Mouse (Mus musculus): Measurements from ENCODE around the gene Cacna1c.

The Cacna1c gene

DNA sequence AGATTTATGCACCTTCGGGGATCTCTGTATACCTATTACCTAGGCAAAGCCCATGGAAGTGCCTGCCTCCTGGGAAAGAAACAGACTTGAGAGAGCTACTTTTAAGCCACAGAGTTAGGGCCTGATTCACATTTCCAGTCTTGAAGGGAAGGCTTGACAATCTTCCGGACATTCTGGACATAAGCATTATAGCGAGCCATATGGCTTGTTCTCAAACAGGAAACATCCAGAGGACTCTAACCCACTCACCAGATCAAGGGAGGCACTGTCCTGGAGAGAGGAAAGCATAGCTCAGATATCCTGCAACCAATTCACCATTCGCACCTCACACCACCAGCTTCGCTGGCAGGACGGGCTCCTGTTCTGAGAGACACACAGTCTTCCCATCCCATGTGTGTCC lies 302.2 kb downstream of the Cacna1c start:
- Histone ChIP-seq H3K36me3 (ENCODE audit: control insufficient read depth, insufficient read depth, low read length, poor library complexity, severe bottlenecking) (no peaks in the 10 kb centered on the region), H3K27me3 (ENCODE audit: control insufficient read depth, insufficient read depth, low read length, poor library complexity, severe bottlenecking) (no peaks in the 10 kb centered on the region)
- no peak for DNase-seq (ENCODE audit: low read depth, low spot score)

DNA sequence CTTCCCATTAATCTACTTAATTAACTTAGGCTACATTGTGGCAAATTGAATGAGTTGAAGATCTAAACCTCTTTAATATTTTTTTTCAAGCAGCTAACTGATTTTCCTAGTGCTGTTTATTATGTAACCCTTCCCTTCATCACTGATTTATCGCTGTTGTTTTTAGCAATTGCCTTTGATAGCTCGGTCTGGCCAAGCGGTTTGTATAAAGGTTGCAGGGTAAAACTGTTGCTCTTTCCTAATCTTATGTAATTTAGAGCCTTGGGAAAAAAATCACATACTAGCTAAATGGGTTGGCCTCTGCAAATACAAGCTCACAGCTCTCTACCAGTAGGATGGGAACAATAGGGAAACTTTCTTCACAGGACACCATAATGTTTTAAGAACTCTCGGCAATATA lies 306.8 kb downstream of the Cacna1c start:
- H3K27me3 ChIP-seq (ENCODE audit: control insufficient read depth, insufficient read depth, low read length, poor library complexity, severe bottlenecking), result no peaks in the 10 kb centered on the region
- no peaks in the 10 kb centered on the region for H3K36me3 ChIP-seq (ENCODE audit: control insufficient read depth, insufficient read depth, low read length, poor library complexity, severe bottlenecking)
- DNase-seq (ENCODE audit: low read depth, low spot score), result no peak

DNA sequence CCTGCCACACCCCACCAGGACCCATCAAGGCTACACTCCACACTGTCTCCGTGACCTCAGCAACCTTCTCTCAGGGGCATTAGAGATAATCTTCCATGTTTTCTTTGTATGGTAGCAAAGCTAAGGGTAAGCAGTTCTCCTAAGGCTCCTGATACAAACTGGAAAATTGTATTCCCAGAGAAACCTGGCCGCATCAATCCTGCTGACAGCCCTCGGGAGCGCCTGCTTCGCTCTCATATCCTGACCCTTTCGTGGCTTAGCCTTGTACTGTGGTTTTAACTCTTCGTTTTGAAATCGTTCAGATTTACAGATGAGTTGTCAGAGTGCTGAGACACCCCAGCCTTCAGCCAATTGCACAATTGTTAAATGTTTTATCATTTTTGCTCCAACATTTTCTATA lies 309.2 kb downstream of the Cacna1c start:
- no peak for DNase-seq (ENCODE audit: low read depth, low spot score)
- Histone ChIP-seq H3K36me3 (ENCODE audit: control insufficient read depth, insufficient read depth, low read length, poor library complexity, severe bottlenecking) (no peaks in the 10 kb centered on the region), H3K27me3 (ENCODE audit: control insufficient read depth, insufficient read depth, low read length, poor library complexity, severe bottlenecking) (no peaks in the 10 kb centered on the region)

DNA sequence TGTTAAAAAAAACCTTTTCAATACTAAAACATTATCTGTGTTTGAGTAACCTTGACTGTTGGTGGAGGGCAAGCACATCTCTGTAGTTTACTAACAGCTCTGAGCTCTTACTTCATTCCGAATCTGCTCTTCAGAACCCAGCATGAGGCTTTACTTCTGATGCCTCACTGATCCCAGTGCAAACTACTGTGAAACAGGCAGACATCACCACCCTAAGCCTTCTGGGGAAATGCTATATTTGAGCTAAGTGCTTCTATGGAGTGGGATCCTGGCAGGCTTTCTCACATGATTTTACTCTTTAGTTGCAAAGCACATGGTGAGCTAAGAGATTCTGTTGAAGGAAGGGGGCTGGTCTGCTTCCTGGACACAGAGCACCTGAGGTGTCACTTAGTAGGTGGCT lies 311.3 kb downstream of the Cacna1c start:
- no peak for DNase-seq (ENCODE audit: low read depth, low spot score)
- H3K36me3 ChIP-seq (ENCODE audit: control insufficient read depth, insufficient read depth, low read length, poor library complexity, severe bottlenecking), result no peaks in the 10 kb centered on the region
- H3K27me3 ChIP-seq (ENCODE audit: control insufficient read depth, insufficient read depth, low read length, poor library complexity, severe bottlenecking), result no peaks in the 10 kb centered on the region

DNA sequence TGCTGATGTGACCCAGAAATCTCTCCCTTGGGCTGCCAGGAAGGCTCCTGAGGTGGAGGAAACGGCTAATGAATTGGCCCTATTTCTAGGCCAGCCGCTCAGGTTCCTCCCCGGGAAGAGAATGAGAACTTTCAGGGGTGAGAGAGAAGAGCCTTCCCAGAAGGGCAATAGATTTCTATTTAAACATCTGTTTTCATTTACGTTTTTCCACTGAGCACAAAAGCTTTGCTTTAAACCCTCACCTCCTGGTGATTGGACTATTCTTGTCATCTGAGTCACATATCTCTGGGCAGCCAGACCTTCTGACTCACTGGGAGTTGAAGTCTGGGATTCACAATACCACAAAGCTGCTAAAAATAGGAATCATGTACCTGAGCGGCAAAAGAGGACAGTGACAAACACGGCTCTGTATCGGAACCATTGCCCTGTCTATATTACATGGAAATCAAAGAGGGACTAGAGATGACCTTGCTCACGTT lies 312.1 kb downstream of the Cacna1c start:
- H3K27me3 ChIP-seq (ENCODE audit: control insufficient read depth, insufficient read depth, low read length, poor library complexity, severe bottlenecking), result no peaks in the 10 kb centered on the region

DNA sequence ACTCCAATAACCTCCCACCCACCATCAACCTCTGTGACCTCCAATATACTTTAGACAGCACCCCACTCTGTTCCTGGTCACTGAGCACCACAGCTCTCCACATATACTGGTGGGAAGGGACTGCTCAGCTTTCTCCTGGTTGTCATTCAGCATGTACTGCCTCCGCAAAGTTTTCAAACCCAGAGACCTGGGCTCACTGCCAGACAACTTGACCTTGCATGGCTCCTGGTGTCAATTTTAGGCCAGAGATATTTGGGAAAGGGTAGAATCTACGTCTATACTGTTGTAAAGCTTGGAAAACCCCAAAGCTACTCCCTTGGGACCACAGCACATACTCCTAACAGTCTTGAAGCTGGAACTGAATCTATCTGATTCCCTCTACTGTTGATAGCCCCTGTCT lies 320.0 kb downstream of the Cacna1c start:
- DNase-seq (ENCODE audit: low read depth, low spot score), result no peak
- Histone ChIP-seq H3K36me3 (ENCODE audit: control insufficient read depth, insufficient read depth, low read length, poor library complexity, severe bottlenecking) (no peaks in the 10 kb centered on the region), H3K27me3 (ENCODE audit: control insufficient read depth, insufficient read depth, low read length, poor library complexity, severe bottlenecking) (no peaks in the 10 kb centered on the region)

More for the DNA sequence above, 312.1 kb downstream of the Cacna1c start:
- H3K36me3 ChIP-seq (ENCODE audit: control insufficient read depth, insufficient read depth, low read length, poor library complexity, severe bottlenecking), result no peaks in the 10 kb centered on the region
- DNase-seq (ENCODE audit: low read depth, low spot score), result no peak

DNA sequence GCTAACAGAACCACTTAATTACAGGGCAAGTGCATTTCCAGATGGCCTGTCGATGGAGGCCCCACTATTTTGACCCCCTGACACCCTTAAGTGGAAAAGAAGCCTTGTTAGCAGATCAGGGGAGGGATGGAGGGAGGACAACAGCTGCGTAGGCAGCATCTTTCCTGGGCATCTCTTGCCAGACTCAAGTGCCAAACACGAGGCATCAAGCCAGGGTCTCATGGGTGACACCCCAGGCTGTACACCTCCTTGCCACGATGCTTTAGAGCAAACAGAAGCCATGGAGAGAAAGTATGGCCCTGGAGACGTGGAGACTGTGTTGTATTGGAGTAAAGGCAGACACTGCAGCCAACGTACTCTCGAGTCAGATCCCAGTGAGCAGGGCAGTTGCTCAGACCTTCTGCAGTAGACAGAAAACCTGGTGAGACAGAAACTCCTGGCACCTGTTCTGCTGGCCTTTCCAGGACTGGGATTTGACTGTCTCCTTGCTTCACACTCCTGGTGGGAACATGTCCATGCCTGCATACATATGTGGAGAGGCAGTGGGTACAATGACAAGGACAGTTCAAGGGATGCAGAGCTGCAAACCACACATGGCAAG lies 325.9 kb downstream of the Cacna1c start:
- DNase-seq (ENCODE audit: low read depth, low spot score), result no peak
- Histone ChIP-seq H3K27me3 (ENCODE audit: control insufficient read depth, insufficient read depth, low read length, poor library complexity, severe bottlenecking) (no peaks in the 10 kb centered on the region), H3K36me3 (ENCODE audit: control insufficient read depth, insufficient read depth, low read length, poor library complexity, severe bottlenecking) (no peaks in the 10 kb centered on the region)

DNA sequence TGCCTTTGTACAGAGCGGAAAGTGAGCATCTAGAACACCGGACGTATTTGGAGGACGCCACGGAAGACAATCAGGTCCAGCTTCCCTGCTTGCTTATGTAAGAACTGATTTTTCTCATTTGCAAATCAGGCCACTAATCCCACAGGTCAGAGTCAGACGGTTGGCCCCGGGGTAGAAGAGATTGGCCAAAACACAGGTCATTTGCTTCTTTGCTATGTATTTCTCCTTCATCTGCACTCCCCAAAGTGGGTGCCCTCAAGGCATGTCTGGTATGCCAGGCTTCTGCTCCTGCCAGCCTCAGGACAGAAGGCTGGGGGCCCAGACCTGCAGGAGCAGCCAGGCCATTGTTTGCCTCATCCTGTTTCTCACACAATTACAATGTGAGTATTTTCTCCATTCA lies 328.8 kb downstream of the Cacna1c start:
- Histone ChIP-seq H3K27me3 (ENCODE audit: control insufficient read depth, insufficient read depth, low read length, poor library complexity, severe bottlenecking) (no peaks in the 10 kb centered on the region), H3K36me3 (ENCODE audit: control insufficient read depth, insufficient read depth, low read length, poor library complexity, severe bottlenecking) (no peaks in the 10 kb centered on the region)
- no peak for DNase-seq (ENCODE audit: low read depth, low spot score)

DNA sequence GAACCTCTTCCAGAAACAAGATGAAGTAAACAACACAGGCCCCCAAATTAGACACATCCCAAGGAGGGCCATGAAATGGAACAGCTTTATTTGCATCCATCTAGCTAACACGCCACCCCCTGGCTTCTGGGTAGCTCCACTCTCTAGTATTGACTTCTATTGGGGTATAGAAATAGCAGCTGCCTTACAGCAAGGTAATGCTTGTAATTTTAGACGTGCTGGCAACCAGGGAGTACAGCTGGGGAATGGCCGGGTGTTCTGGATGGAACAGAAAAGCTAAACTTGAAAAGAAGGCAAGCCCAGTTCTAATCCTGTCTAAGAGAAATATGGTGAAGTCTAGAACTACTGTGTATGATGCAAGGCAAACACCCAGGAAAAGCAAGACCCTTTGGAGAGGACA lies 329.3 kb downstream of the Cacna1c start:
- H3K36me3 ChIP-seq (ENCODE audit: control insufficient read depth, insufficient read depth, low read length, poor library complexity, severe bottlenecking), result no peaks in the 10 kb centered on the region
- no peaks in the 10 kb centered on the region for H3K27me3 ChIP-seq (ENCODE audit: control insufficient read depth, insufficient read depth, low read length, poor library complexity, severe bottlenecking)
- no peak for DNase-seq (ENCODE audit: low read depth, low spot score)

DNA sequence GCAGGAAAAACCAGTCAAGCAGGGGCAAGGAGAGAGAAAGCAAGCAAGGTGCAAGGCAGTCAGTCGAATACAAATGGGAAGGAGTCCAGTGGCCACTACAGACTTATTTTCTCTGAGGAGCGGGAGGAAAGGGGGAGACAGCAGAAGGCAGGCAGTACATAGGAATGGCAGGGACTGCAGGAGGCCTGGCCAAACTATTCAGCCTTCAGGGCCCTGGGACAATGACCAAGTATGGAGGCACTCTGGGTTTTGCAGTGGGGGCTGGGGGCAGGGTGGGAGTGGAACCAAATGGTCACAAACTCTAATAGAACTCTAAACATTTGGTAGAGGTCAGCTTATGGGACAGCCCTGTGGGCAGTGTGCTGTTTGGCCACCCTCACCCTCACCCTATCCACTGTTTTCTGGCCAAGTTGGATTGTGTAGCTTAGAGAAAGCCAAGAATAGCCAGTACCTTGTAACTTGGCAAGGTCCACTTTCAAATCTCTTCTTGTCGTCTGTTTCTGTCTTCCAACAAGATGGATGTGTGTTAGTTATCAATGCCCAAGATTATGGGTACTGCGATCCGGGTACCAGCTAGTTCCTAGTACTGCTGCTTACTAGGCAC lies 330.3 kb downstream of the Cacna1c start:
- Histone ChIP-seq H3K27me3 (ENCODE audit: control insufficient read depth, insufficient read depth, low read length, poor library complexity, severe bottlenecking) (no peaks in the 10 kb centered on the region), H3K36me3 (ENCODE audit: control insufficient read depth, insufficient read depth, low read length, poor library complexity, severe bottlenecking) (no peaks in the 10 kb centered on the region)
- DNase-seq (ENCODE audit: low read depth, low spot score), result no peak

DNA sequence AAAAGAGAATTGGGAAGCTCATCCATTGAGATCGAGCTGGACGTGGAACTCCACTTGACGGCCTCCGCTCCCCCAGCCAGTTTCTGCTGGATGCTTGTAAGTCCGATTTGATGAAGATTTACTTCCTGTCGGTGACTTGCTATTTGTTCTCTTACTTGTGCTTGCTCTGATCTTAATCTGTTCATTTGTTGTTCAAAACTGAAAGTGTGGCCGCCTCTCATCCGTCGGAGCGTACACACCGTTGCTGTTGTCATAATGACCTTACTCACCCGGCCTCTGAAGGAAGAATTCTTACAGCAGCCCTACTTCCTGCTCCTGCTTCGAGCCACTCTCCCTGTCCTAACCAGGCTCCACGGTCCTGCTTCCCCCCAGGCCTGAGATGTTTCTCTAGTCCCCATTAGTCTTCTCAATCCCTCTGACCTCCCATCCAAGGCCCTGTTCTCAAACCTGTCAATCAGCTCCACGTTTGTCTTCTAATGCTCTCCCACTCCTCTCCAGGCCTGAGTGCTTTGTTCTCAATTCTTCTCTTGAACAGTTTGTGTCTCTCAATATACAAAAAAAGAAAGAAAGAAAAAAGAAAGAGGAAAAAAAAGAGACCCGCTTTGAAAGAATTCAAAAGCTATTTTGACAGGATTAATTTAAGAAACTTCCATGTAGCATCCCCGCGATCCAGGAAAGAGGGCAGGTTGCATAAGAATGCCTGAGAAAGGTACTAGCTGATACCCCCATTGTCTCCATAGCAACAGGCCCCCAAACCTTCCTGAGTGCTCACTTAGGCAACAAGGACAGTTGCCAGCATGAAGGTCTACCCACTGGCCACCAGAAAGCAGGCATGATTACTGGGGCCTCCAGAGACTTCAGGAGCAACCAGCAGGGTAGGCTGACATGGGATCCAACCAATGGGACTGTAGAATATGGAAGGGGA lies 331.3 kb downstream of the Cacna1c start:
- H3K27me3 ChIP-seq (ENCODE audit: control insufficient read depth, insufficient read depth, low read length, poor library complexity, severe bottlenecking), result no peaks in the 10 kb centered on the region
- no peaks in the 10 kb centered on the region for H3K36me3 ChIP-seq (ENCODE audit: control insufficient read depth, insufficient read depth, low read length, poor library complexity, severe bottlenecking)
- DNase-seq (ENCODE audit: low read depth, low spot score), result no peak

DNA sequence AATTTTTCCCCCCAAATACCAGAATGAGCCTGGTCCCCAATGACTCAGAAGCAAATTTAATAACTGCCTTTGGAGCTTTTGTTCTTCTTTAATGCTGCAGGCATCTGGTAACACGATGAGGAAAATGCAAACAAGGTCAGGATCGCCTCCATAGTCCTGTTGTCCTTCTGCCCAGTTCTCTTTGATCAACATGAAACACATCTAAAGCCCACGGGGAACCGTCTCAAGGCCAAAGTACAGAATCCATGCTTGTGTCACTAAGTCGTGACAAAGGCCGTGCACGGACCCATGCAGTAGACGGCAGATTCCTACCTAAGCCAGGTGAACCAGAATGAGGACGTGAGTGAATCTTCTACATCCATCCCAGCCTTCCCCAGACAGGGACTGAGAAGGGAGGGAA lies 333.5 kb downstream of the Cacna1c start:
- Histone ChIP-seq H3K27me3 (ENCODE audit: control insufficient read depth, insufficient read depth, low read length, poor library complexity, severe bottlenecking) (no peaks in the 10 kb centered on the region), H3K36me3 (ENCODE audit: control insufficient read depth, insufficient read depth, low read length, poor library complexity, severe bottlenecking) (no peaks in the 10 kb centered on the region)
- DNase-seq (ENCODE audit: low read depth, low spot score), result no peak

DNA sequence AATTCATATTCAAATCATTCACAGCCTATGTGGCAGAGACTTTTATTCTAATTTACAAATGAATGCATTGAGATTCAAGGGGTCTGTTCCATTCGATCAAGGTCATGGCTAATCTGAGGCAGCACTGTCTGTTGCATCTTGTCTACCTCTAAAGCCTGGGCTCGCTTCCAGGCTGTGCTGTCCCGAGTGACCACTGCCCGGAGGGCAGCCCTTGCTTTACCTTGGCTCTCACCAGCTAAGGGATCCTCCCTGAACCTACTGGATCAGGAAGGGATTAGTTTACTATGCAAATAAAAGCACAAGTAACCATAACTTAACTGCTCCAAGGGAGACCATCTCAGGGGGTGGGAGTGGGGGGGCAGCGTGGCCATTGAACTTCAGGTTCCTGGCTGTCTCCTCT lies 334.1 kb downstream of the Cacna1c start:
- H3K36me3 ChIP-seq (ENCODE audit: control insufficient read depth, insufficient read depth, low read length, poor library complexity, severe bottlenecking), result no peaks in the 10 kb centered on the region
- DNase-seq (ENCODE audit: low read depth, low spot score), result no peak
- H3K27me3 ChIP-seq (ENCODE audit: control insufficient read depth, insufficient read depth, low read length, poor library complexity, severe bottlenecking), result no peaks in the 10 kb centered on the region

DNA sequence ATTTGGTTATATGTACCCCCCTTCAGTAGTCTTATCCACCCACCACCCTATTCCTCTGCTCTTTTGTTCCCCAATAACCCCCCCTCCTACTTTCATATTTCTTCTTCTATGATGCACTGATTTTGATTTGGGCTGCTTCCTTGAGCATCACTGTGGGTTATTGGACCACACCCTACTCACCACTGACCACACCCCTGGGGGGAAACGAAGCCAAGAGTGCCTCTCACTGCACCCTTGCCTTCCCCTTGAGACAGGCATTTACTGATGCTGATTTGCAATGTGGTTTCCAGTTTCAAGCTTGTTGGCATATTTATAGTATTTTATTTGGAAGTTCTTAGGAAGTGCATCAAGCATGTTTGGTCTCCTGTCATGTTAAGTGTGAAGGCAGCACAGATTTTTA lies 337.8 kb downstream of the Cacna1c start:
- Histone ChIP-seq H3K27me3 (ENCODE audit: control insufficient read depth, insufficient read depth, low read length, poor library complexity, severe bottlenecking) (no peaks in the 10 kb centered on the region), H3K36me3 (ENCODE audit: control insufficient read depth, insufficient read depth, low read length, poor library complexity, severe bottlenecking) (no peaks in the 10 kb centered on the region)
- DNase-seq (ENCODE audit: low read depth, low spot score), result no peak

DNA sequence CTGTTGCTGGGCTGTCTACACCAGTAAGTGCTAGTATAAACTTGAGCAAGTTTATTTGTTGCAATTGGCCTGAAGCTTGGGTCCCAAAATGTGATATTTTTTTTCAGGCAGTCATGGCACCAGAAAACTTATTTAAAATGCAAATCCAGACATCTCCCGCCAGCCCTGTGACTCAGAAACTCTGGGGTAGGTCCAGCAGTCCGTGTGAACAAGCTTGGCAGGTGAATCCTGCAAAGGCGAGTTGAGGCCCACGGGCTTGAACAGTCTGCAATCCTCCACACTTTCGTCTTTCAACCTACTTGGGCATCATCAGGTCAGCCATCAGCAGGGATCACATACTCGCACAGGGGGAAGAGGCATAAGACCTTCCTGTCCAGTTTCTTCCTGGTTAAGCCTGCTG lies 344.1 kb downstream of the Cacna1c start:
- Histone ChIP-seq H3K27me3 (ENCODE audit: control insufficient read depth, insufficient read depth, low read length, poor library complexity, severe bottlenecking) (no peaks in the 10 kb centered on the region), H3K36me3 (ENCODE audit: control insufficient read depth, insufficient read depth, low read length, poor library complexity, severe bottlenecking) (no peaks in the 10 kb centered on the region)
- no peak for DNase-seq (ENCODE audit: low read depth, low spot score)
